Mouse (Mus musculus): ENCODE measurements at regions not wholly inside any gene's neighbourhood (a gene's known extent, or its start where the extent isn't known, plus 50 kb on each side); places are given as distances from the start of the nearest gene placed in this dataset.

GRCm38 (mm10) chr10:62055408-62055807 lies 76.5 kb upstream of the Col13a1 start:
- in situ Hi-C loops (cut with MboI, MseI), result no loop called here

DNA sequence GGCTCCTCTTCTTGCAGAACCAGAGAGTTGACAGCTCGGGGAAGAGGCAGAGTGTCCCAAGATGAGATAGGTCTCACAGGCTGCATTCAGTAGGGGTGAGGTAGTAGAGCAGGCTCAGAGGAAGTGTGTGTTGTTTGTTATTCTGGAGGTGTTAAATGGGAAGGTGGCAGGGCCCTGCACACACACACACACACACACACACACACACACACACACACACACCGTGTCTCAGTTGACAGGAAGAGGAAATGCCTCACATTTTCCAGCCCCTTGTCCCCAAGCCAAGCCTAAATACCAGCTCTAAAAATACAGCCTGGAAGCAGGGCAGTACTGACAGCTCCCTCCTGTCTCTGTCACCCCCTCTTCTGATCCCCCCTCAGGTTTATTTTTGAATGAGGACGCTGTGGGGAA lies 70.9 kb upstream of the Col13a1 start:
- in situ Hi-C loops (cut with MboI, MseI), result loop anchor here (25.0 kb wide), 1 partner anchor 1988 kb away; no protein-coding TSS in a partner anchor

GRCm38 (mm10) chr10:62044408-62044807 lies 65.5 kb upstream of the Col13a1 start:
- in situ Hi-C loops (cut with MboI, MseI), result loop anchor here (25.0 kb wide), 1 partner anchor 1993 kb away; no protein-coding TSS in a partner anchor

DNA sequence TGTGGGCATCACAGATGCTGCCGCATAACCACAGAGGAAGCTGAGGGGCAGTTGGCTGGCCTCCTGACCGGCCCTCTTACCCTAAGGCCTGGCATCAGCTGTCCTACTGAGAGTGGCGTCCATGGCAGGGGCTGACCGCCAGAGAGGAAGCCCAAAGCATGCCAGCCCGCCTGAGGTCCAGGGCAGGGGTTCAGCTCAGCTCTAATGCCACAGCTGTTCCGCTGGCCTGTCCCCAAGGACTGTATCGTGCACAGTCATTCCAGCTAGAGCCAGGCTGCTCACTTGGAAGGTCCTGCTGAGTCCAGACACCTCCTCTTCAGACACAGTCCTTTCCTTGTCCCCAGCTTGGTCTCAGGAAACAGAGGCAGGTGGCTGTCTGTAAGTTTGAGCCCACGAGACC lies 61.0 kb upstream of the Col13a1 start:
- in situ Hi-C loops (cut with MboI, MseI), result loop anchor here (25.0 kb wide), 1 partner anchor 1997 kb away; no protein-coding TSS in a partner anchor

DNA sequence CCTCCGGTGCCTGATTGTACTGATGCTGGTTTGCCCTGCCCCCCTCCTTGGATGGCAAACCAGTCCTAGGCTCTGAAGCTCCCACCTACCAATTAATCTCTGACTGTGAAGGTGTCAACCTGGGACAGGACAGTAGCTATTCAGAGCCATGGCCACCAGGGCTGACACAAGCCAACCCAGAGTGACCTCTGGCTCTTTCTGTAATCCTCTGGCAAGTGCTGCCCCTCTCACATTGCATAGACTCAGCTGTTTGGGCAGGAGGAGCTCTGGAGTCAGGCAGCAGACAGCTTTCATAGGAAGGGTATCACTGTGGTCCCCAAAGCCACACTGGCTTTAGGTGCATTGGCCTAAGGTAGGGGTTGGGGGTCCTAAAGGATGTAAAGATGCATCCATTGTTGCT lies 59.7 kb upstream of the Col13a1 start:
- in situ Hi-C loops (cut with MboI, MseI), result loop anchor here (25.0 kb wide), 1 partner anchor 1999 kb away; no protein-coding TSS in a partner anchor

- in situ Hi-C loops (cut with MboI, MseI), result loop anchor here (25.0 kb wide), 1 partner anchor 2000 kb away; no protein-coding TSS in a partner anchor
These were observed 58.7 kb upstream of the Col13a1 start for GRCm38 (mm10) chr10:62037402-62038199.

DNA sequence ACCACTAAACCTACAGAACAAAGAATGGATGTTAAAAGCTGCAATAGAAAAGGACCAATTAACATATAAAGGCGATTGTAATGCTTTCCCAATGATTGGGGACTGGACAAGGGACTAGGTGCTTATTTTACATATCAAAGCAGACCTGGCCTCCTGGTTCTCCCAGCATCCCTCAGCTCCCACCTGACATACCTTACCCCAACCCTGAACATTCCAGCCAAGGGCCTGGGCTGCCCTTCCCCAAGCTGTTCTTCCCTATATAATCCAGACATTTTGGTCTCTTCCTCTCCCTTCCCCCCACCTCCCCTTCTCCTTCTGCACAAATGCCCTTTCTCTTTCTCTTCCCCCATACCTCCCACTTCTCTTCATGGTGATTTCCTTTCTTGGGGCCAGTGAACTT lies 57.9 kb upstream of the Col13a1 start:
- in situ Hi-C loops (cut with MboI, MseI), result loop anchor here (25.0 kb wide), 1 partner anchor 2000 kb away; no protein-coding TSS in a partner anchor

GRCm38 (mm10) chr10:62034291-62034690 lies 55.4 kb upstream of the Col13a1 start:
- in situ Hi-C loops (cut with MboI, MseI), result loop anchor here (25.0 kb wide), 1 partner anchor 2003 kb away; no protein-coding TSS in a partner anchor

DNA sequence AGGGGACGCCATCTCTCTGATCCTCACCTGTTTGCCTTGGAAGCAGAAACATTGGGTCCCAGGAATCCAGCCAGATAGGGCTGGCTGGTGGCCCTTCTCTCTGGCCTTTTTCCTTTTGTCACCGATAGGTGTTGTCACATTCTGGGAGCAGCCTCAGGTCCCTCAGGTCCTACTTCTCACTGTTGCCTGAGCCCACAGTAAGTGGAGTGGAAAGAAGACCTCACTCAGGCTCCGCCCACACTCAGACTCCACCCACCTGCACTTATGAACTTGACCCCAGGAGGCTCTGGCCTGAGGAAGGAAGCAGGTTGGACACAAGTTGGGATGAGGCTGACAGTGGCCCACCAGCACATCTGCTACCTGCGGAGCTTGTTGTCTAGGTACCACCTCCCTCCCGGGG lies 54.8 kb upstream of the Col13a1 start:
- in situ Hi-C loops (cut with MboI, MseI), result loop anchor here (25.0 kb wide), 1 partner anchor 2004 kb away; no protein-coding TSS in a partner anchor

DNA sequence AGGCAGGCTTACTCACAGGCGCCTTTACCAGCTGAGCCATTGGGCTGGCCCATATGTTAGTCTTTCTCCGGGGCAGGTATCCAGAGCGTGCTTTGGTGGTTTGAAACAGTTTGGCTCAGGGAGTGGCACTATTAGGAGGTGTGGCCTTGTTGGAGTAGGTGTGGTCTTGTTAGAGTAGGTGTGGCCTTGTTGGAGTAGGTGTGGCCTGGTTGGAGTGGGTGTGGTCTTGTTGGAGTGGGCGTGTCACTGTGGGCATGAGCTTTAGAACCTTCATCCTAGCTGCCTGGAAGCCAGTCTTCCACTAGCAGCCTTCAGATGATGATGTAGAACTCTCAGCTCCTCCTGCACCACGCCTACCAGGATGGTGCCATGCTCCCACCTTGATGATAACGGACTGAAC lies 53.1 kb upstream of the Col13a1 start:
- in situ Hi-C loops (cut with MboI, MseI), result loop anchor here (25.0 kb wide), 1 partner anchor 2005 kb away; no protein-coding TSS in a partner anchor

GRCm38 (mm10) chr10:62029271-62029670 lies 50.4 kb upstream of the Col13a1 start:
- in situ Hi-C loops (cut with MboI, MseI), result loop anchor here (25.0 kb wide), 1 partner anchor 2008 kb away; no protein-coding TSS in a partner anchor

Measured in T-helper 2 cell (primary cell).